Mouse (Mus musculus): ENCODE measurements around the gene Arpc5.

DNA sequence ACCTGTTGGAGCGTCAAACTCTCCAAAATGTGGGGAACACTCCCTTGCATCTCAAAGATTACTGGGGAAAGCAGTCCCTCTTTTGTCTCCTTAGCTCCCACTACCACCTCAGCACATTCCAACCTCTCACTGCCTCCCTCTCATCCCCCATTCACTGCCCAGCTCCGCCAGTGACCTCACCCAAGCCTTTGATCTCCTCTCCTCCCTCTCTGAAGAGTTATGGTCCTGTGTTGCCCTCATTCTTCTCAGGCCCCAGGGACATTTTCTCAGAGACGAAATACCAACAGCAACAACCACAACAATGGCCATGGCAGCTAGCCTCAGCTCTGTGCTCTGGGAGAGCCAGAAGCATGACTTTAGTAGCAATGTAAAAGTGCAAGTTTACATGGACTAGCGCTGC is 24.9 kb downstream of the Arpc5 start:
- TF ChIP-seq CTCF (conservative IDR thresholded peaks at IDR 0.05; ENCODE audit: low read length) = no peak
- no peak for TF ChIP-seq POU5F1 (IDR thresholded peaks at IDR 0.05; ENCODE audit: borderline replicate concordance, low read length)
- no peak for TF ChIP-seq NANOG (IDR thresholded peaks at IDR 0.05; ENCODE audit: borderline replicate concordance, low read length)
